Mouse (Mus musculus) left cerebral cortex, postnatal 14 days (tissue): ENCODE measurements around the gene Dis3l2. TPM values are rescaled to one million over a fixed set of nuclear protein-coding genes. Genes with fewer than 3 reads are reported as not detected.

Experiments used
- DNase-seq, 2 experiments: peaks; one replicate each; pipeline ENCODE4 v3.0.0; 2021 to 2022; ENCODE audit warnings: low spot score in 2 of 2, mixed read lengths in 1 of 2
- intact Hi-C: fragments of 180-260 bp; cut with DNase I; formaldehyde crosslinking; loops from one replicate; pipeline ENCODE4 v1.15.1; 2025
- total RNA-seq, 2 experiments: library from RNA; stranded (reverse); gene quantifications; 2 replicates each; pipeline ENCODE4 v1.2.3; 2021

Dis3l2 gene
- total RNA-seq, 2 experiments from 2014 or later, result 24.5 to 26.4 TPM

- intact Hi-C loops, result no loop called here
- no peak for DNase-seq
These were observed 290.4 kb downstream of the Dis3l2 start for GRCm38 (mm10) chr1:86994023-86994422.

- no peak for DNase-seq
- intact Hi-C loops, result no loop called here
These were observed 294.4 kb downstream of the Dis3l2 start for GRCm38 (mm10) chr1:86998051-86998450.

- DNase-seq, result no peak
- intact Hi-C loops, result no loop called here
These were observed 297.8 kb downstream of the Dis3l2 start for GRCm38 (mm10) chr1:87001365-87001764.

GRCm38 (mm10) chr1:87002545-87003168 is 299.0 kb downstream of the Dis3l2 start:
- intact Hi-C loops, result no loop called here
- DNase-seq, result no peak

GRCm38 (mm10) chr1:87003169-87003552 is 299.6 kb downstream of the Dis3l2 start:
- intact Hi-C loops, result no loop called here

GRCm38 (mm10) chr1:87006425-87006824 is 302.8 kb downstream of the Dis3l2 start:
- no peak for DNase-seq
- intact Hi-C loops, result no loop called here

More at GRCm38 (mm10) chr1:87003169-87003552, 299.6 kb downstream of the Dis3l2 start:
- DNase-seq, result no peak

- intact Hi-C loops, result no loop called here
- DNase-seq, result no peak
These were observed 304.6 kb downstream of the Dis3l2 start for GRCm38 (mm10) chr1:87008211-87008610.

GRCm38 (mm10) chr1:87009156-87009555 is 305.5 kb downstream of the Dis3l2 start:
- intact Hi-C loops, result no loop called here
- DNase-seq, result no peak

- intact Hi-C loops, result no loop called here
- peak; percentile 27 to 31 for DNase-seq
These were observed 307.2 kb downstream of the Dis3l2 start for GRCm38 (mm10) chr1:87010629-87011330.

GRCm38 (mm10) chr1:87011718-87012117 is 308.1 kb downstream of the Dis3l2 start:
- DNase-seq, result no peak
- intact Hi-C loops, result no loop called here

- intact Hi-C loops, result no loop called here
- no peak for DNase-seq
These were observed 309.0 kb downstream of the Dis3l2 start for GRCm38 (mm10) chr1:87012606-87013005.

GRCm38 (mm10) chr1:87020714-87021113 is 317.1 kb downstream of the Dis3l2 start:
- no peak for DNase-seq
- intact Hi-C loops, result no loop called here

GRCm38 (mm10) chr1:87021584-87021983 is 318.0 kb downstream of the Dis3l2 start:
- intact Hi-C loops, result no loop called here
- no peak for DNase-seq

GRCm38 (mm10) chr1:87023291-87024170 is 319.9 kb downstream of the Dis3l2 start:
- DNase-seq, result no peak
- intact Hi-C loops, result no loop called here

GRCm38 (mm10) chr1:87025021-87025420 is 321.4 kb downstream of the Dis3l2 start:
- intact Hi-C loops, result no loop called here
- DNase-seq, result no peak

- intact Hi-C loops, result no loop called here
- DNase-seq, result no peak
These were observed 325.2 kb downstream of the Dis3l2 start for GRCm38 (mm10) chr1:87028786-87029185.

- DNase-seq, result no peak
- intact Hi-C loops, result no loop called here
These were observed 327.0 kb downstream of the Dis3l2 start for GRCm38 (mm10) chr1:87030652-87031051.

GRCm38 (mm10) chr1:87032466-87032865 is 328.9 kb downstream of the Dis3l2 start:
- no peak for DNase-seq
- intact Hi-C loops, result no loop called here

GRCm38 (mm10) chr1:87035532-87036161 is 332.0 kb downstream of the Dis3l2 start:
- intact Hi-C loops, result no loop called here
- DNase-seq, result peak in 1 of 2 experiments; percentile 41

GRCm38 (mm10) chr1:87036334-87036733 is 332.7 kb downstream of the Dis3l2 start:
- no peak for DNase-seq
- intact Hi-C loops, result no loop called here
